Mouse (Mus musculus) heart, embryonic 15.5 days (tissue): ENCODE measurements around the gene Dnaic2. TPM values are rescaled to one million over a fixed set of nuclear protein-coding genes. Genes with fewer than 3 reads are reported as not detected.
A peak's percentile ranks its signal among the peaks of the same experiment; 100 is the strongest.

Experiments
- ATAC-seq: fragments of 200-750 bp; cut with Nextera tagmentation; replicated peaks from 2 replicates; pipeline ENCODE4 v1.8.0; 2017; ENCODE audit warnings: low read depth, moderate TSS enrichment; ENCODE audit not compliant: insufficient number of reproducible peaks, insufficient read depth, low FRiP score
- H3K27ac ChIP-seq: fragments of 300-500 bp; sonication (generic); 2 replicates; pipeline ENCODE4 v1.5.1; 2015; ENCODE audit warnings: mild to moderate bottlenecking, inconsistent platforms
- H3K27me3 ChIP-seq: fragments of 300-500 bp; sonication (generic); 2 replicates; pipeline ENCODE4 v1.6.1; 2015; ENCODE audit warnings: inconsistent platforms
- H3K36me3 ChIP-seq: fragments of 300-500 bp; sonication (generic); 2 replicates; pipeline ENCODE4 v1.6.1; 2015; ENCODE audit warnings: mild to moderate bottlenecking, inconsistent platforms
- H3K4me1 ChIP-seq: fragments of 300-500 bp; sonication (generic); replicated peaks from 2 replicates; pipeline ENCODE4 v1.6.1; 2015; ENCODE audit warnings: inconsistent platforms
- H3K4me2 ChIP-seq: fragments of 300-500 bp; sonication (generic); 2 replicates; pipeline ENCODE4 v1.6.1; 2015; ENCODE audit warnings: inconsistent platforms, mild to moderate bottlenecking, moderate library complexity
- H3K4me3 ChIP-seq: fragments of 300-500 bp; sonication (generic); 2 replicates; pipeline ENCODE4 v1.5.1; 2015; ENCODE audit warnings: mild to moderate bottlenecking, inconsistent platforms
- H3K9ac ChIP-seq: fragments of 300-500 bp; sonication (generic); 2 replicates; pipeline ENCODE4 v1.6.1; 2015; ENCODE audit warnings: mild to moderate bottlenecking, inconsistent platforms
- H3K9me3 ChIP-seq: fragments of 300-500 bp; sonication (generic); replicated peaks from 2 replicates; pipeline ENCODE4 v1.6.1; 2016; ENCODE audit warnings: inconsistent platforms
- WGBS: fragments of 180-500 bp; shearing (Covaris S2); methylation state at CpG from one replicate; pipeline ENCODE4 v1.1.7; 2015; ENCODE audit warnings: mixed read lengths; 5-methylcytosine and 5-hydroxymethylcytosine counted together
- polyA plus RNA-seq: library from polyadenylated mRNA; unstranded; fragments of >200 nt; fragmentation: Nextera tagmentation; extraction: Ambion mirVana; gene quantifications from 2 replicates; pipeline ENCODE4 v1.2.1, GENCODE M21; 2015

Gene Dnaic2
- polyA plus RNA-seq, 1 experiment from 2014 or later = 0.64 TPM

- no peak overlapping the region for H3K9ac ChIP-seq
- no peaks in the 10 kb centered on the region for H3K36me3 ChIP-seq
- no peak overlapping the region for H3K27ac ChIP-seq
- no peak for ATAC-seq
- H3K4me1 ChIP-seq = peaks cover 23% of the 10 kb centered on the region
- H3K9me3 ChIP-seq = no peaks in the 10 kb centered on the region
- WGBS = 47% methylated on average over 5 of the region's 5 CpGs
- H3K27me3 ChIP-seq = peaks cover under 1% of the 10 kb centered on the region; the same call in 1 of the 2 replicates
- H3K4me3 ChIP-seq = peak overlapping the region; percentile 46
- H3K4me2 ChIP-seq = peak overlapping the region; percentile 65
Observed at GRCm38 (mm10) chr11:114727826-114728186, 598 bp downstream of the Dnaic2 start.

DNA sequence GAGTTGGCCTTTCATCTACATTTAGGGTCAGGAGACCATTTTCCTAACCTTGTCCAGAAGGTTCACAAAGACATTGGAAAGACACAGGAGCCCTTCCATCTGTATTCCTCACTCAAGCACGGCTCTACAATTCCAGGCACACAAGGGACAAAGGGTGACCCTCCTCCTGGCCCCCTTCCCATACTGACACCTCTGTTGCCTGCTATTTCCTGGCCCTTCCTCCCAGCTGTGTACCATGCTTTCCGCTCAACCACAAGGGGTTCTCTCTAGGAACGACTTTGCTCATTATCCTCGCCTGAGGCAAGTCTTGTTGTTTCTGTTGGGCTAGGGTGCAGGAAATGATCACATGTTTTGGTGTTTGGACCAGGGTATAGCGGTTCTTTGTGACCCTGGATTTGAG, 1.1 kb downstream of the Dnaic2 start:
- WGBS = 40% methylated on average over 5 of the region's 5 CpGs
- Histone ChIP-seq H3K9ac (no peak overlapping the region), H3K27me3 (peaks cover 4% of the 10 kb centered on the region; the same call in 1 of the 2 replicates), H3K4me3 (no peak overlapping the region), H3K27ac (no peak overlapping the region), H3K4me2 (no peak overlapping the region), H3K4me1 (peaks cover 23% of the 10 kb centered on the region), H3K36me3 (no peaks in the 10 kb centered on the region), H3K9me3 (no peaks in the 10 kb centered on the region)
- no peak for ATAC-seq

DNA sequence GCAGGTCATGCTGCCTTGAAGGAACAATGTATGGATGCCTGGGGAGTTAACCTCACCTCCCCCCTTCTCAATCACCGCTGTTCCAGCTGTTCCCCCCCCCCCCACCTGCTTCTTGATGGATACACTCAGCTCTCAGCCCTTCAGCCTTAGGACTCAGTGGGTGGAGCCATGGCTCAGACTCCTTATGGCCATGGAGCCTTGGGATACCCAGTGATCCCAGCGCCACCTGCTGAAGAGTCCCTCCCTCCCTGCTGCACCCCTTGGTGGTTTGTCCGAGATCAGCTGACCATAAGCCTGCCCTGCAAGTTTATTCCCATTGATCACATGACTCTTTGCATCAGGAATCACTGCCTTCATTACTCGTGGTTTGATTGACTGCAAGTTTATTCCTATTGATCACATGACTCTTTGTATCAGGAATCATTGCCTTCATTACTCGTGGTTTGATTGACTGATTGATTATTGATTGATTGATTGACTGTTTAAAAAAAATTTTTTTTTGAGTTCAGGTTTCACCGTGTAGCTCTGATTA, 2.7 kb downstream of the Dnaic2 start:
- WGBS = 49% methylated on average over 5 of the region's 6 CpGs
- ATAC-seq = no peak

DNA sequence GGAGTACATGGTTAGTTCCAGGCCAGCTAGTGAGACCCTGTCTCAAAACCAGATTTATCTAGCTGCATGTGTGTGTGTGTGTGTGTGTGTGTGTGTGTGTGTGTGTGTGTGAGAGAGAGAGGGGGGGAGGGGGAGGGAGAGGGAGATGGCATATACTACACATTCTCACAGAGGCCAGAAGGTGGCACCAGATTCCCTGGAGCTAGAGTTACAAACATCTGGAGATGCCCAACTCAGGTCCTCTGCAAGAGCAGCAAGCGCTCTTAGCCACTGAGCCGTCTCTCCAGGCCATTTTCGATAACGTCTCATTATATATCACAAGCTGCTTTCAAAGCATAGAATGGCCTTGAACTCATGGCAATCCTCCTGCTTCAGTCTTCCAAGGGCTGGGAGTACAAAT, 4.5 kb downstream of the Dnaic2 start:
- no peak overlapping the region for H3K27ac ChIP-seq
- no peaks in the 10 kb centered on the region for H3K9me3 ChIP-seq
- no peak overlapping the region for H3K4me2 ChIP-seq
- H3K9ac ChIP-seq = no peak overlapping the region
- no peak overlapping the region for H3K4me3 ChIP-seq
- ATAC-seq = no peak
- no peaks in the 10 kb centered on the region for H3K36me3 ChIP-seq
- H3K27me3 ChIP-seq = peaks cover 4% of the 10 kb centered on the region; the same call in 1 of the 2 replicates
- 77% methylated on average over 4 of the region's 4 CpGs for WGBS
- H3K4me1 ChIP-seq = peaks cover 16% of the 10 kb centered on the region

More for the DNA sequence above, 2.7 kb downstream of the Dnaic2 start:
- no peak overlapping the region for H3K4me2 ChIP-seq
- H3K27me3 ChIP-seq = peaks cover 4% of the 10 kb centered on the region; the same call in 1 of the 2 replicates
- H3K4me1 ChIP-seq = peaks cover 21% of the 10 kb centered on the region
- H3K9ac ChIP-seq = no peak overlapping the region
- no peaks in the 10 kb centered on the region for H3K36me3 ChIP-seq
- no peak overlapping the region for H3K27ac ChIP-seq
- no peaks in the 10 kb centered on the region for H3K9me3 ChIP-seq
- no peak overlapping the region for H3K4me3 ChIP-seq

DNA sequence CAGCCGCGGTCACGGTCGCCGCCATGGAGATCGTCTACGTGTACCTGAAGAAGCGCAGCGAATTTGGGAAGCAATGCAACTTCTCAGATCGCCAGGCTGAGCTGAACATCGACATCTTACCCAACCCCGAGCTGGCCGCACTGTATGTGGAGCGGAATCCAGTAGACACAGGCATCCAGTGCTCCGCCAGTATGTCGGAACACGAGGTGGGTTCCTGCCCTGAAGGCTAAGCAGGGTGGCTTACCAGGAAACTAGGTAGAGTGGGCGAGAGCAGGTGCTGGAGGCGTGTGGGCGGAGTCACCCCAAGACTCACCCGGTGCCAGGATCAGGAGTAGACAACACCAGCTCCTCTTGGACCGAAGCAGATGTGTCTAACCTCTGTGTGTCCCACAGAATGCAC, 5.7 kb downstream of the Dnaic2 start:
- Histone ChIP-seq H3K36me3 (no peaks in the 10 kb centered on the region), H3K9ac (no peak overlapping the region), H3K27me3 (peaks cover 4% of the 10 kb centered on the region; the same call in 1 of the 2 replicates), H3K9me3 (no peaks in the 10 kb centered on the region), H3K4me1 (peaks cover 5% of the 10 kb centered on the region), H3K4me2 (no peak overlapping the region), H3K4me3 (no peak overlapping the region), H3K27ac (no peak overlapping the region)
- 65% methylated on average over 22 of the region's 22 CpGs for WGBS
- no peak for ATAC-seq

- no peak overlapping the region for H3K4me3 ChIP-seq
- 72% methylated on average over 2 of the region's 2 CpGs for WGBS
- ATAC-seq = no peak
- H3K9ac ChIP-seq = no peak overlapping the region
- peaks cover 4% of the 10 kb centered on the region; the same call in 1 of the 2 replicates for H3K27me3 ChIP-seq
- no peaks in the 10 kb centered on the region for H3K9me3 ChIP-seq
- H3K4me2 ChIP-seq = no peak overlapping the region
- peaks cover 6% of the 10 kb centered on the region for H3K4me1 ChIP-seq
- H3K36me3 ChIP-seq = no peaks in the 10 kb centered on the region
- no peak overlapping the region for H3K27ac ChIP-seq
Observed at GRCm38 (mm10) chr11:114736111-114736510, 8.9 kb downstream of the Dnaic2 start.

DNA sequence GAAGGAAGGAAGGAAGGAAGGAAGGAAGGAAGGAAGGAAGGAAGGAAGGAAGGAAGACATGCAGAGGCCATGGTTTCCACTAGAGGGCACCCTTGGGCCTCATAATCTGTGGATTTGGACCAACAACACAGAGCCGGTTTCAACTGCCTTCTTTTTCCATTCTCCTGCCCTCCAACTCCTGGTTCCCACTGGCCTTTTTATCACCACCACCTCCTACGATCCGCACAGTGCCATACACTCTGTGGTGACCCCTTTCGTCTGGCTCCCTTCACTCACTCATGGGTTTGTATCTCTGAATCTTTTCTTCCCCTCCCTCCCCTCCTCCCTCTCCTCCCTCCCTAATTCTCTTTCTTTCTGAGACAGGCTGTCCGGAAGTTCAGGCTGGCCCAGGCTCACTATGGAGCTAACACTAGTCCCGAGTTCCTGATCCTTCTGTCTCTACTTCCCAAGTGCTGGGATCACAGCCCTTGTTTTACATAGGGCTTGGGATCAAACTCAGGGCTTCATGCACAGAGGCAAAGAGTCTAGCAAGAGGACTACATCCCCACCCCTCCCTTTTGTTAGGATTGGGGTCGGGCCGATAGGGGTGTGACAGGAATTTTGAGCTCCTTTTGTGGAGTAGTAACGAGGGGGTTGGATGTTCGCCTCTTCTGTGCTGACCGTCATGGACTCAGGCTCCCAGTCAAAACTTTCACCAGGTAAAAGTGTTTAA, 9.9 kb downstream of the Dnaic2 start:
- H3K4me1 ChIP-seq = peaks cover 6% of the 10 kb centered on the region
- H3K9ac ChIP-seq = no peak overlapping the region
- WGBS = 36% methylated on average over 11 of the region's 11 CpGs
- no peaks in the 10 kb centered on the region for H3K9me3 ChIP-seq
- no peaks in the 10 kb centered on the region for H3K36me3 ChIP-seq
- H3K27ac ChIP-seq = no peak overlapping the region
- ATAC-seq = no peak
- peaks cover 4% of the 10 kb centered on the region; the same call in 1 of the 2 replicates for H3K27me3 ChIP-seq
- peak overlapping the region; percentile 23; the same call in 1 of the 2 replicates for H3K4me2 ChIP-seq
- H3K4me3 ChIP-seq = no peak overlapping the region

DNA sequence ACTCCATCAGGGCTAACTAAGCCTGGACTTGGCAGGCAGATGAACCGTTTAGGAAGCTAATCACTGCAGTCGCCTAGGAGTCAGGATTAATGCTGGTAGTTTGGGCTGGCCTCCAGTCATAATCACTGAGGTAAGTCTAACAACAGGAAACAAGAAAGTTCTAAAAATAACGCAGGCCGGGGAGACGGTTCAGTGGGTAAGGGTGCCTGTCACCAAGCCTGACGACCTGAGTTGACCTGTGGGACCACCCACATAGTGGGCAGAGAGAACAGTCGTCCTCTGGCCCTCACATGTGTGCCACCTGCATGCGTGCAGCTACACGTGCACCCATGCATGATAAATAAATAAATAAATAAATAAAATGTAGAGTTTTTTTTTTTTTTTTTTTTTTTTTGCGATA, 13.4 kb downstream of the Dnaic2 start:
- ATAC-seq = no peak
- Histone ChIP-seq H3K36me3 (no peaks in the 10 kb centered on the region), H3K9me3 (no peaks in the 10 kb centered on the region), H3K9ac (peak overlapping the region; percentile 18; the same call in 1 of the 2 replicates), H3K4me1 (peaks cover 8% of the 10 kb centered on the region), H3K27ac (no peak overlapping the region), H3K4me2 (no peak overlapping the region), H3K4me3 (no peak overlapping the region), H3K27me3 (peaks cover 7% of the 10 kb centered on the region)
- 25% methylated on average over 10 of the region's 10 CpGs for WGBS

DNA sequence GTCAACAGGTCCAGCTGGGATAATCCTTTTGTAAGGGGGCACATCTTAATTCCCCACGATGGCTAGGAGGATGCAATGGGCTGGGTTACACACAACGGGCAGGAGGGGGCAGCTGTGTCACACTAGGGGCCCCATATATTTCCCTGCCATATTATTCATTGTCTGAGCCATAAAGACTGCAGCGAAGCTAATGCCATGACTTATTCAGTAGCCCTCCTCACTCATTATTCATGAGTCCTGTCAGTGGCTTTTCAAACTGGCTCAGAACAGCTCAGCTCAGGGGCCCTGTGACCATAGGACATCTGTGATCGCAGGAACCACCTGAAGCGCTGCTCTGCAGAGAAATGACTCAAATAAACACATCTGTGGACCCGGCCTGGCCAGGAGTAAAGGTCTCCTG, 14.2 kb downstream of the Dnaic2 start:
- Histone ChIP-seq H3K4me2 (no peak overlapping the region), H3K4me1 (peaks cover 8% of the 10 kb centered on the region), H3K9ac (no peak overlapping the region), H3K27me3 (peaks cover 7% of the 10 kb centered on the region), H3K36me3 (no peaks in the 10 kb centered on the region), H3K9me3 (no peaks in the 10 kb centered on the region), H3K27ac (no peak overlapping the region), H3K4me3 (no peak overlapping the region)
- WGBS = 55% methylated on average over 6 of the region's 6 CpGs
- no peak for ATAC-seq

DNA sequence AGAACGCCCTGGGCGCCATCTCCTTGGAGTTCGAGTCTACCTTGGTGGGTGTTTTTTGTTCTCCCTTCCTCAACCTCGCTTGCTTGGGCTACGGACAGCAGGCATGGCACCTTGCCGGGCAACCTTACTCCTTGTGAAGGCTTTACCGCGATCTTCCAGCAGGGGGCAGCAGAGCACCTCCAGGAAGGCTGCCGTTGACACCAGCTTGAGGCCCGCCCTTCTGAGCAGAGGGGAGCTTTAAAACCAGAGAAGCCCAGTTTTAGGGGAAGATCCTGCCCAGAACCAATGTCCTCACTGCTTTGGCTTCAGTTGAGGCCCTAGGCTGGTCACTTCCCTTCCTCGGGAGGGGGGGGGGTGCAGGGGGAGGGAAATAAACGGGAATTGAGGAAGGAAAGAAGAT, 17.9 kb downstream of the Dnaic2 start:
- Histone ChIP-seq H3K4me1 (peaks cover 8% of the 10 kb centered on the region), H3K9ac (no peak overlapping the region), H3K36me3 (no peaks in the 10 kb centered on the region), H3K27ac (no peak overlapping the region), H3K27me3 (peaks cover 7% of the 10 kb centered on the region), H3K4me2 (peak overlapping the region; percentile 49; the same call in 1 of the 2 replicates), H3K4me3 (peak overlapping the region; percentile 17; the same call in 1 of the 2 replicates), H3K9me3 (no peaks in the 10 kb centered on the region)
- WGBS = 2% methylated on average over 12 of the region's 12 CpGs
- ATAC-seq = peak; percentile 59; the same call in 1 of the 2 replicates

DNA sequence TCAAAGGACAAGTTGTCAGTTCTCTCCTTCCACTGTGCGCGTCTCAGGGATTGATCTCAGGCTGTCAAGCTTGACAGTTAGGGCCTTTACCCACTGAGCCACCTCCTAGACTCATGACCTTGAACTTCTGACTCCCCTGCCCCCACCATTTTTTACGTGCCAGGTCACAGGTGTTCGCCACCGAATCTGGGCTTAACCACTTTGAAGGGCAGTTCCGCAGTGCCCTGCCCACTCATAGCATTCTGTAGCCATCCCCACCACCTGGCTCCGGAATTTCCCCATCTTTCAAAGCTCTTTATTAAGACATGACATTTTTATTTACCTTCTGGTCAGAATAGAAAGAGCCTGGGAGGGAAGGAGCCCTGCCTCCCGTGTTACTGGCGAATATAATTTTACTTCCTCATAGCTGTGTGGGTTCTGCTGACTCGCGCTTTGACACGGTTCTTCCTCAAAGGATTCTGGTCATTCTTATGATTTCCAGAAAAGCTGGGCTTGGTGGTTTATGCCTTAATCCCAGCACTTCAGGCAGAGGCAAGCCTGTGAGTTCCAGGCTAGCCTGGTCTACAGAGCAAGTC, 20.4 kb downstream of the Dnaic2 start:
- Histone ChIP-seq H3K27ac (no peak overlapping the region), H3K36me3 (no peaks in the 10 kb centered on the region), H3K4me2 (no peak overlapping the region), H3K9ac (no peak overlapping the region), H3K9me3 (no peaks in the 10 kb centered on the region), H3K4me1 (0 out of 2 replicates have a peak, but pooled peaks cover 2% of the 10 kb centered on the region), H3K27me3 (peaks cover 7% of the 10 kb centered on the region), H3K4me3 (no peak overlapping the region)
- ATAC-seq = no peak
- WGBS = 78% methylated on average over 12 of the region's 12 CpGs
